Mouse (Mus musculus) embryonic fibroblast, embryonic 13.5 days (primary cell): Measurements from ENCODE around the gene Mcpt4. TPM values are rescaled to one million over a fixed set of nuclear protein-coding genes. Genes with fewer than 3 reads are reported as not detected.
A peak's percentile ranks its signal among the peaks of the same experiment; 100 is the strongest.
"Not testable (repeated sequence)": the region's sequence is repeated elsewhere in the genome, so short reads cannot be mapped to it uniquely, and the experiment has no call there.

Experiments
- H3K27ac ChIP-seq: 2 replicates; pipeline ENCODE4 v1.5.1; 2012; ENCODE audit warnings: low read length, control low read depth, inconsistent platforms; ENCODE audit not compliant: insufficient read depth
- H3K4me1 ChIP-seq: 2 replicates; pipeline ENCODE4 v1.6.1; 2011; ENCODE audit warnings: low read length; ENCODE audit not compliant: control insufficient read depth, insufficient read depth
- H3K4me3 ChIP-seq: 2 replicates; pipeline ENCODE4 v1.5.1; 2011; ENCODE audit warnings: mild to moderate bottlenecking, control low read depth, low read length; ENCODE audit not compliant: insufficient read depth
- CTCF ChIP-seq: IDR thresholded peaks from 2 replicates; pipeline ENCODE4 v1.5.1; 2011; ENCODE audit warnings: mild to moderate bottlenecking, control low read depth, low read length, moderate library complexity, borderline replicate concordance; ENCODE audit not compliant: insufficient read depth
- POLR2A ChIP-seq: IDR thresholded peaks from 2 replicates; pipeline ENCODE4 v1.6.1; 2011; ENCODE audit warnings: low read depth, mild to moderate bottlenecking, control low read depth, low read length, moderate library complexity
- polyA plus RNA-seq: library from polyadenylated mRNA; stranded (reverse); fragments of >200 nt; gene quantifications from 2 replicates; pipeline ENCODE4 v1.2.4, GENCODE M21; 2011; ENCODE audit warnings: low read depth; ENCODE audit not compliant: missing spikeins, insufficient read length

The Mcpt4 gene
- polyA plus RNA-seq, 1 experiment, result not detected

GRCm38 (mm10) chr14:56057722-56058121 lies 4.4 kb downstream of the Mcpt4 start:
- no peak for TF ChIP-seq CTCF
- TF ChIP-seq POLR2A, result no peak
- H3K4me1 ChIP-seq, result no peaks in the 10 kb centered on the region
- H3K4me3 ChIP-seq, result no peak overlapping the region
- no peak overlapping the region for H3K27ac ChIP-seq

- Histone ChIP-seq H3K4me3 (no peak overlapping the region), H3K27ac (no peak overlapping the region), H3K4me1 (no peaks in the 10 kb centered on the region)
- TF ChIP-seq POLR2A (no peak), CTCF (no peak)
These were observed 6.7 kb downstream of the Mcpt4 start for GRCm38 (mm10) chr14:56055408-56055807.

- not testable (repeated sequence) for H3K4me1 ChIP-seq
These were observed 20.3 kb downstream of the Mcpt4 start, which contains the start of gene Mcpt2 for GRCm38 (mm10) chr14:56041792-56042191. Gene Mcpt2 (plus strand): TSS chr14:56042041.

GRCm38 (mm10) chr14:56034433-56034832 lies 27.7 kb downstream of the Mcpt4 start:
- TF ChIP-seq CTCF, result no peak
- TF ChIP-seq POLR2A, result no peak
- Histone ChIP-seq H3K4me1 (no peaks in the 10 kb centered on the region), H3K27ac (0 out of 2 replicates have a peak overlapping the region, but pooled peaks have one; percentile 14)

More at GRCm38 (mm10) chr14:56041792-56042191, 20.3 kb downstream of the Mcpt4 start, which contains the start of gene Mcpt2:
- H3K4me3 ChIP-seq, H3K27ac ChIP-seq: not testable (repeated sequence)

GRCm38 (mm10) chr14:56030395-56030794 lies 31.7 kb downstream of the Mcpt4 start, which contains the start of gene Mcpt9:
Gene Mcpt9 (minus strand): TSS chr14:56030495.
- H3K4me1 ChIP-seq, H3K4me3 ChIP-seq: not testable (repeated sequence)
- H3K27ac ChIP-seq, result peak within 1 kb of the TSS; percentile 52; the same call in 1 of the 2 replicates

More at GRCm38 (mm10) chr14:56034433-56034832, 27.7 kb downstream of the Mcpt4 start:
- H3K4me3 ChIP-seq, result no peak overlapping the region

GRCm38 (mm10) chr14:56021305-56021704 lies 40.8 kb downstream of the Mcpt4 start:
- H3K4me3 ChIP-seq, H3K27ac ChIP-seq: not testable (repeated sequence)

GRCm38 (mm10) chr14:56019446-56019845 lies 42.7 kb downstream of the Mcpt4 start:
- Histone ChIP-seq H3K27ac (no peak overlapping the region), H3K4me3 (no peak overlapping the region), H3K4me1 (no peaks in the 10 kb centered on the region)
- TF ChIP-seq POLR2A, result no peak
- TF ChIP-seq CTCF, result no peak

More at GRCm38 (mm10) chr14:56021305-56021704, 40.8 kb downstream of the Mcpt4 start:
- not testable (repeated sequence) for H3K4me1 ChIP-seq

GRCm38 (mm10) chr14:56017671-56018070 lies 44.4 kb downstream of the Mcpt4 start, which contains the start of gene Mcpt1:
Gene Mcpt1 (plus strand): TSS chr14:56017971.
- not testable (repeated sequence) for H3K27ac ChIP-seq, H3K4me1 ChIP-seq, H3K4me3 ChIP-seq

- H3K4me1 ChIP-seq, result no peaks in the 10 kb centered on the region; the same call in 1 of the 2 replicates
- no peak overlapping the region for H3K4me3 ChIP-seq
- TF ChIP-seq POLR2A (no peak), CTCF (no peak)
- no peak overlapping the region for H3K27ac ChIP-seq
These were observed 48.2 kb downstream of the Mcpt4 start for GRCm38 (mm10) chr14:56013924-56014323.

GRCm38 (mm10) chr14:56013147-56013546 lies 49.0 kb downstream of the Mcpt4 start:
- Histone ChIP-seq H3K4me3 (no peak overlapping the region), H3K27ac (no peak overlapping the region), H3K4me1 (no peaks in the 10 kb centered on the region; the same call in 1 of the 2 replicates)
- no peak for TF ChIP-seq POLR2A
- no peak for TF ChIP-seq CTCF

Other genes starting within 250 kb of the Mcpt4 start
- 88.8 and 98.2 TPM in 2 replicates for gene Nfatc4, start 239.2 kb downstream of the Mcpt4 start, polyA plus RNA-seq
- 31.7 and 36.6 TPM in 2 replicates for gene Nynrin, start 208.3 kb downstream of the Mcpt4 start, polyA plus RNA-seq
- 0.23 and 0.35 TPM in 2 replicates for gene Cbln3, start 177.9 kb downstream of the Mcpt4 start, polyA plus RNA-seq
- 15.4 and 17.5 TPM in 2 replicates for gene Khnyn, start 177.4 kb downstream of the Mcpt4 start, polyA plus RNA-seq
- 19.6 and 25.0 TPM in 2 replicates for gene Sdr39u1, start 162.0 kb downstream of the Mcpt4 start, polyA plus RNA-seq
- gene Cma1, start 117.6 kb downstream of the Mcpt4 start, polyA plus RNA-seq, result not detected in 2 replicates
- 4.3 TPM in 1 of 2 replicates, not detected in the other for gene Cma2, start 111.3 kb downstream of the Mcpt4 start, polyA plus RNA-seq
- gene Mcpt1, start 44.3 kb downstream of the Mcpt4 start, polyA plus RNA-seq, result 1.2 TPM in 1 of 2 replicates, not detected in the other
- not detected in 2 replicates for gene Mcpt9, start 31.8 kb downstream of the Mcpt4 start, polyA plus RNA-seq
- gene Mcpt2, start 20.3 kb downstream of the Mcpt4 start, polyA plus RNA-seq, result not detected in 2 replicates
- 16.6 and 74.8 TPM in 2 replicates for gene Mcpt8, start 23.0 kb upstream of the Mcpt4 start, polyA plus RNA-seq
- not detected in 2 replicates for gene Ctsg, start 40.3 kb upstream of the Mcpt4 start, polyA plus RNA-seq
- 3.2 and 17.2 TPM in 2 replicates for gene Gzme, start 58.3 kb upstream of the Mcpt4 start, polyA plus RNA-seq
- gene Gzmd, start 70.3 kb upstream of the Mcpt4 start, polyA plus RNA-seq, result 1.6 TPM in 1 of 2 replicates, not detected in the other
- not detected in 2 replicates for gene Gzmg, start 97.3 kb upstream of the Mcpt4 start, polyA plus RNA-seq
- not detected in 2 replicates for gene Gzmn, start 112.3 kb upstream of the Mcpt4 start, polyA plus RNA-seq
- gene Gzmf, start 149.1 kb upstream of the Mcpt4 start, polyA plus RNA-seq, result not detected in 2 replicates
- gene Gzmc, start 172.3 kb upstream of the Mcpt4 start, polyA plus RNA-seq, result not detected in 2 replicates
- not detected in 2 replicates for gene Gzmb, start 199.9 kb upstream of the Mcpt4 start, polyA plus RNA-seq